Mouse (Mus musculus): ENCODE measurements around the gene Ildr2.

Ildr2 gene

GRCm38 (mm10) chr1:166342539-166342938 is 88.6 kb downstream of the Ildr2 start:
- CTCF ChIA-PET: no interaction called here

GRCm38 (mm10) chr1:166343586-166343985 is 89.6 kb downstream of the Ildr2 start:
- CTCF ChIA-PET: no interaction called here

GRCm38 (mm10) chr1:166344300-166345077 is 90.5 kb downstream of the Ildr2 start:
- CTCF ChIA-PET: no interaction called here

- CTCF ChIA-PET: interaction anchor here (0.5 kb wide), 1 partner anchor 15 kb away, joined by 14 read pairs; no protein-coding TSS in a partner anchor
Observed at GRCm38 (mm10) chr1:166345602-166346001, 91.7 kb downstream of the Ildr2 start.

- CTCF ChIA-PET: no interaction called here
Observed at GRCm38 (mm10) chr1:166346906-166347305, 93.0 kb downstream of the Ildr2 start.

GRCm38 (mm10) chr1:166349341-166349740 is 95.4 kb downstream of the Ildr2 start:
- CTCF ChIA-PET: no interaction called here

- CTCF ChIA-PET: no interaction called here
Observed at GRCm38 (mm10) chr1:166349751-166350150, 95.8 kb downstream of the Ildr2 start.

- CTCF ChIA-PET: interaction anchor here (0.5 to 1.0 kb wide), 5 partner anchors 15 to 945 kb away, joined by 3 to 14 read pairs (median 5); no protein-coding TSS in a partner anchor
Observed at GRCm38 (mm10) chr1:166360157-166360855, 106.4 kb downstream of the Ildr2 start.

- CTCF ChIA-PET: interaction anchor here (0.8 kb wide), 1 partner anchor 16 kb away, joined by 14 read pairs; no protein-coding TSS in a partner anchor
Observed at GRCm38 (mm10) chr1:166360896-166361295, 107.0 kb downstream of the Ildr2 start.

- CTCF ChIA-PET: no interaction called here
Observed at GRCm38 (mm10) chr1:166361842-166362241, 107.9 kb downstream of the Ildr2 start.

- CTCF ChIA-PET: interaction anchor here (0.6 to 0.7 kb wide), 2 partner anchors 203 to 1465 kb away, joined by 4 to 10 read pairs; no protein-coding TSS in a partner anchor
Observed at GRCm38 (mm10) chr1:166362659-166363058, 108.7 kb downstream of the Ildr2 start.

- CTCF ChIA-PET: interaction anchor here (0.6 kb wide), 1 partner anchor 203 kb away, joined by 4 read pairs; no protein-coding TSS in a partner anchor
Observed at GRCm38 (mm10) chr1:166363122-166363521, 109.2 kb downstream of the Ildr2 start.
